Mouse (Mus musculus) myocyte (in vitro differentiated cells): ENCODE data around the gene Ndrg3. TPM values are rescaled to one million over a fixed set of nuclear protein-coding genes. Genes with fewer than 3 reads are reported as not detected.

Experiments
- H3K27me3 ChIP-seq: one replicate; pipeline ENCODE4 v1.6.1; 2011; ENCODE audit not compliant: control insufficient read depth, insufficient read depth, insufficient read length
- H3K36me3 ChIP-seq: one replicate; pipeline ENCODE4 v1.6.1; 2011; ENCODE audit not compliant: control insufficient read depth, insufficient read depth
- H3K4me2 ChIP-seq: one replicate; pipeline ENCODE4 v1.6.1; 2011; ENCODE audit warnings: low read depth, control low read depth
- H3K4me3 ChIP-seq: one replicate; pipeline ENCODE4 v1.5.1; 2011; ENCODE audit warnings: mild to moderate bottlenecking, control low read depth, moderate library complexity
- H3K79me2 ChIP-seq: one replicate; pipeline ENCODE4 v1.6.1; 2011; ENCODE audit not compliant: control insufficient read depth, insufficient read depth
- H3ac ChIP-seq: one replicate; pipeline ENCODE4 v1.6.1; 2011; ENCODE audit not compliant: control insufficient read depth, insufficient read length
- CEBPB ChIP-seq: IDR thresholded peaks from 2 replicates; pipeline ENCODE4 v1.6.1; 2011; ENCODE audit warnings: mild to moderate bottlenecking, moderate library complexity; ENCODE audit not compliant: poor library complexity, insufficient read depth, severe bottlenecking
- E2F4 ChIP-seq: IDR thresholded peaks from one replicate; pipeline ENCODE4 v1.6.1; 2011; ENCODE audit warnings: mild to moderate bottlenecking, control low read depth, moderate library complexity; ENCODE audit not compliant: insufficient read depth
- MAX ChIP-seq: IDR thresholded peaks from one replicate; pipeline ENCODE4 v1.6.1; 2011; ENCODE audit warnings: low read depth, mild to moderate bottlenecking, control low read depth
- MYOD1 ChIP-seq, 3 experiments: IDR thresholded peaks; one replicate each; pipeline ENCODE4 v1.6.1; 2011; ENCODE audit warnings: control low read depth in 2 of 3, low read depth in 2 of 3, mild to moderate bottlenecking in 2 of 3, moderate library complexity in 1 of 3; ENCODE audit not compliant: insufficient read length in 2 of 3, control insufficient read depth in 1 of 3
- MYOG ChIP-seq, 3 experiments: IDR thresholded peaks; one replicate each; pipeline ENCODE4 v1.6.1; 2011; ENCODE audit warnings: control low read depth in 2 of 3, low read depth in 2 of 3, mild to moderate bottlenecking in 2 of 3; ENCODE audit not compliant: insufficient read length in 2 of 3, control insufficient read depth in 1 of 3, insufficient read depth in 1 of 3
- POLR2A ChIP-seq: IDR thresholded peaks from one replicate; pipeline ENCODE4 v1.6.1; 2011; ENCODE audit warnings: low read depth, mild to moderate bottlenecking, control low read depth, moderate library complexity; ENCODE audit not compliant: insufficient read length
- POLR2AphosphoS2 ChIP-seq: IDR thresholded peaks from one replicate; pipeline ENCODE4 v1.6.1; 2011; ENCODE audit warnings: low read depth, control low read depth; ENCODE audit not compliant: insufficient read length
- REST ChIP-seq: IDR thresholded peaks from one replicate; pipeline ENCODE4 v1.6.1; 2011; ENCODE audit warnings: mild to moderate bottlenecking, control low read depth, moderate library complexity; ENCODE audit not compliant: insufficient read depth, insufficient read length
- SRF ChIP-seq: IDR thresholded peaks from one replicate; pipeline ENCODE4 v1.6.1; 2011; ENCODE audit warnings: low read depth; ENCODE audit not compliant: control insufficient read depth, insufficient read length
- TCF12 ChIP-seq: IDR thresholded peaks from one replicate; pipeline ENCODE4 v1.6.1; 2011; ENCODE audit warnings: mild to moderate bottlenecking, control low read depth; ENCODE audit not compliant: poor library complexity, insufficient read depth, severe bottlenecking
- TCF3 ChIP-seq: IDR thresholded peaks from one replicate; pipeline ENCODE4 v1.6.1; 2011; ENCODE audit warnings: low read depth, control low read depth; ENCODE audit not compliant: insufficient read length
- USF1 ChIP-seq: IDR thresholded peaks from one replicate; pipeline ENCODE4 v1.6.1; 2011; ENCODE audit warnings: low read depth, mild to moderate bottlenecking, control low read depth, moderate library complexity
- polyA plus RNA-seq: library from polyadenylated mRNA; unstranded; fragments of >200 nt; fragmentation: generic; extraction: Trizol; gene quantifications from one replicate; pipeline ENCODE4 v1.2.1, GENCODE M21; 2012; ENCODE audit warnings: missing spikeins

Ndrg3 gene
- polyA plus RNA-seq, 1 experiment: 34.0 TPM

DNA sequence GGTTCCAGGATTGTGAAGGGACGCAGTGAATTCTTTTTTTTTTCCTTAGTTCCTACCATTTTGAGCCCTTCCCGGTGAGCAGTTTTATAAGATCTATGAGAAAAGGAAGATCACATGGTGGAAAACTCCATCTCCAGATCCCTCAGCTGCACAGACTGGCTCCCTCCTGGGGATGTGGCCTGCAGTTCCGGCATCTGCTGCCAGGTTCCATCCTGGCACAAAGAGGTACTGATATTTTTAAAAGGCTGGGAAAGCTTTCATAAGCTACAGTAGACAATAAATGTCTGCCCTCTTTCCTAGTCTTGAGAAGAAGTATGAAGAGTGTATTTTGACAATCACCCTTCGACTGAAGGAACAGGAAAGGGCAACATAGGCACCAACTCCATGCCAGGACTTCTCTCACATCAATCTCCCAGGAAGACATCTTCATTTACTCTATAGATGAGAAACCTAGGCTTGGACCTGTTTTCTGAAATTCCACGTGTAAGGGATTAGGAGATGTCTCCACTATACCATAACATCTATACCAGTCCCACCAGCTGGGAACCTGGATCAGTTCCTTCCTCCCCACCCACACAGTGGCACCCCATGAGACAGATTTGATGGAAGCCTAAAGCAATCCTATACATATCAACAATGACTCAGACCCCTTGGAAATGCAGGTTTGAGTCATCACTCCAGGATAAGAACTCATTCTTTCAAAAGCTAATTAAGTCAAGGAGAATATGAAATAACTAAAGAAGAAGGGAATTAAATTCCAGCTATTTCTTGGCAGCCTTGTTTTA is 18.3 kb downstream of the Ndrg3 start:
- Histone ChIP-seq H3K36me3 (no peaks in the 10 kb centered on the region), H3K4me3 (no peak overlapping the region), H3K27me3 (no peaks in the 10 kb centered on the region), H3K4me2 (peak overlapping the region; percentile 30), H3K79me2 (no peaks in the 10 kb centered on the region), H3ac (no peak overlapping the region)
- TF ChIP-seq USF1 (no peak), MYOG (IDR thresholded peaks at IDR 0.05; ENCODE audit: control insufficient read depth in 1 of 3, insufficient read depth in 1 of 3, insufficient read length in 2 of 3, low read depth in 2 of 3) (no peak), CEBPB (no peak), TCF3 (no peak)

DNA sequence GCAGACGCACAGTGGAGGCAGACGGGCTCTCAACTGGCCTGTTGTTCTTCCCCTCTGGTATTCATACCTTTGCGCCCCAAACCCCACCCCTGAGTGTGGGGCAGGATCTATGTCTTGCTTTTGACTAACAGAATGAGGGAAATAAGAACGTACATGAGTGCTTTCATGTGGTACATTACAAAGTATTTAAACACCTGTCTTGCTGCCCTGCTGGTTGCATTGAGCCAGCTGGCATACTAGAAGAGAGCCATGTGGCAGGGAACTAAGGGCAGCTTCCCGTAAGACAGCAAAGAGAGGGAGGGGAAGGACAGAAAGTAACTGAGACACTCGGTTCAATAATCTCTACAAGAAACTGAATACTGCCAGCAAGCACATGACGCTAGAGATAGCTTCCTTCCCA is 21.6 kb downstream of the Ndrg3 start:
- TF ChIP-seq REST (no peak), TCF3 (peak; percentile 11), TCF12 (peak; percentile 26), POLR2A (peak; percentile 14), MYOD1 (IDR thresholded peaks at IDR 0.05; ENCODE audit: control insufficient read depth in 1 of 3, insufficient read length in 2 of 3, low read depth in 2 of 3) (peak; percentile 2 to 58 (median 43)), MYOG (IDR thresholded peaks at IDR 0.05; ENCODE audit: control insufficient read depth in 1 of 3, insufficient read depth in 1 of 3, insufficient read length in 2 of 3, low read depth in 2 of 3) (peak in 2 of 3 experiments; percentile 38 to 51), POLR2AphosphoS2 (no peak), USF1 (no peak)

DNA sequence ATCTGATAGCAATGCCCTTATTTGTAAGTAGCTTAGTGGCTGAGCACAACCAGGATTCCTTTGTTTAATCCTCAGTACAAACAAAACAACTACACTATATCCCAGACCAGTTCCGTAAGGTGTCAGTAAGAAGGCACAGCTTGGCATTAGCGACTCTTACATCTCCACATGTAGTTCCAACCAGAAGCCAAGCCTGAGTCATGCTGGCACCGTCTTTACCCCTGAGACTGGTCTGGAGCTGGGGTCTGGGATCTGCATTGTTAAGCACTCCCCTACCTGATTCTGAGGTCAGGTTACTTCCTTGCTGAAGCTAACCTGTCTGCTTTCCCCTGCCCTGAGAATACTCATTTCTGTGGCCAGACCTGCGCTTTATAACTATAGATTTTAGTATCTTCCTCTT is 23.4 kb downstream of the Ndrg3 start:
- Histone ChIP-seq H3K4me3 (peak overlapping the region; percentile 5), H3ac (no peak overlapping the region), H3K79me2 (no peaks in the 10 kb centered on the region), H3K4me2 (peak overlapping the region; percentile 26), H3K27me3 (no peaks in the 10 kb centered on the region), H3K36me3 (peaks cover 3% of the 10 kb centered on the region)
- TF ChIP-seq MAX (no peak), CEBPB (no peak), REST (no peak), POLR2AphosphoS2 (no peak), E2F4 (no peak), MYOG (IDR thresholded peaks at IDR 0.05; ENCODE audit: control insufficient read depth in 1 of 3, insufficient read depth in 1 of 3, insufficient read length in 2 of 3, low read depth in 2 of 3) (no peak), POLR2A (no peak), TCF3 (no peak), USF1 (no peak), MYOD1 (IDR thresholded peaks at IDR 0.05; ENCODE audit: control insufficient read depth in 1 of 3, insufficient read length in 2 of 3, low read depth in 2 of 3) (no peak), SRF (no peak), TCF12 (no peak)

More for the DNA sequence above, 21.6 kb downstream of the Ndrg3 start:
- H3K4me2 ChIP-seq: peak overlapping the region; percentile 5
- H3ac ChIP-seq: no peak overlapping the region
- H3K4me3 ChIP-seq: no peak overlapping the region
- H3K27me3 ChIP-seq: no peaks in the 10 kb centered on the region
- no peaks in the 10 kb centered on the region for H3K79me2 ChIP-seq
- peaks cover 3% of the 10 kb centered on the region for H3K36me3 ChIP-seq

DNA sequence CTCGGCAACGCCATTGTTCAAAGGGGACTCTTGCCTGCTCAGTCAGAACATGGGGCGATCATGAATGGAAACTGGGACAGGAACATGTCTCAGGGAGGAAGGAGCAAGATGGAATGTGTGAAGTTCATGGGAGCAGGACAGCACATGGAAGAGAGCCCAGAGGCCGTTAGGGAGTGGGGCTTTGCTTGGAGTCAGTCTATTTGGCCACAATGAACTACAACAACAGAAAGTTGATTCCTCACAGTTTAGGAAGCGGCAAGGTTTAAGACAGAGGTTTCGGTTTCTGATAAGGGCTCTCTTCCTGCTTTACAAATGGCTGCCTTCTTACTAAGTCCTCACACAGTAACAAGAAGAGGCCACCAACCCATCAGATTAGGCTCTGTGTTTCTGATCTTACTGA is 24.5 kb downstream of the Ndrg3 start:
- H3K4me3 ChIP-seq: no peak overlapping the region
- no peaks in the 10 kb centered on the region for H3K27me3 ChIP-seq
- no peak overlapping the region for H3K4me2 ChIP-seq
- TF ChIP-seq POLR2A: no peak
- no peak for TF ChIP-seq TCF3
- no peak for TF ChIP-seq REST
- peaks cover 3% of the 10 kb centered on the region for H3K36me3 ChIP-seq
- no peaks in the 10 kb centered on the region for H3K79me2 ChIP-seq
- no peak overlapping the region for H3ac ChIP-seq

DNA sequence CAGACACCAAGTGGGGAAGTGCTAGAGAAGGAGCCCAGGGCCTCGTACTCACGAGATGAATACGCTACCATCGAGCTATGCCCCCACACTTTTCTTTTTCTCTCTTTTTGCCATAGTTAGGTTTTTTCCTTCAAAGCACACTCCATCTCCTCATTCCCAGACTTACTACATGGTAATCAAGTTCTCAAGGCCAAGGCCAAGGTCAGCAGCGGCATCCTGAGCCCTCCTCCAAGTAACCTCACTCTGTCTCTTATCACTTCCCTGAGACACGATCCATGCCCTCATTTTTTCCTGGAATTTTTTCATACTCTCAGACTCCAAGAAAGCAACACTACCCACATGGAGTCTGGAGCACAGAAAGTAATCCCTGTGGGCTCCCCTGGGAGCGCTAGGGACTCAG is 28.0 kb downstream of the Ndrg3 start:
- no peak overlapping the region for H3ac ChIP-seq
- H3K4me2 ChIP-seq: no peak overlapping the region
- no peaks in the 10 kb centered on the region for H3K79me2 ChIP-seq
- H3K27me3 ChIP-seq: no peaks in the 10 kb centered on the region
- TF ChIP-seq MYOG (IDR thresholded peaks at IDR 0.05; ENCODE audit: control insufficient read depth in 1 of 3, insufficient read depth in 1 of 3, insufficient read length in 2 of 3, low read depth in 2 of 3): no peak
- TF ChIP-seq E2F4: no peak
- TF ChIP-seq POLR2A: no peak
- no peak for TF ChIP-seq CEBPB
- no peak for TF ChIP-seq TCF12
- TF ChIP-seq MYOD1 (IDR thresholded peaks at IDR 0.05; ENCODE audit: control insufficient read depth in 1 of 3, insufficient read length in 2 of 3, low read depth in 2 of 3): no peak
- TF ChIP-seq TCF3: no peak
- TF ChIP-seq POLR2AphosphoS2: no peak
- no peak for TF ChIP-seq USF1
- no peak for TF ChIP-seq SRF
- no peak for TF ChIP-seq MAX
- TF ChIP-seq REST: no peak
- H3K4me3 ChIP-seq: no peak overlapping the region
- peaks cover 3% of the 10 kb centered on the region for H3K36me3 ChIP-seq
